Mouse (Mus musculus): ENCODE measurements around the gene Sema3a. TPM values are rescaled to one million over a fixed set of nuclear protein-coding genes. Genes with fewer than 3 reads are reported as not detected.
A peak's percentile ranks its signal among the peaks of the same experiment; 100 is the strongest.

Sema3a gene
- polyA plus RNA-seq, 1 experiment from 2014 or later: 24.7 TPM

GRCm38 (mm10) chr5:13126196-13126595 is 982 bp downstream of the Sema3a start:
- Histone ChIP-seq H3K4me3 (ENCODE audit: low read depth, low read length) (no peak overlapping the region), H3K4me1 (ENCODE audit: insufficient read depth, low read depth, low read length) (no peaks in the 10 kb centered on the region), H3K9ac (replicated peaks; ENCODE audit: low read depth) (no peak overlapping the region), H3K27me3 (replicated peaks; ENCODE audit: insufficient read depth, low read length) (no peaks in the 10 kb centered on the region), H3K9me3 (ENCODE audit: low read length) (no peaks in the 10 kb centered on the region), H3K27ac (ENCODE audit: low read length) (no peak overlapping the region), H3K4me2 (replicated peaks; ENCODE audit: low read depth, low read length) (no peak overlapping the region), H3K36me3 (ENCODE audit: insufficient read depth, low read length) (no peaks in the 10 kb centered on the region)
- ATAC-seq (no peak), DNase-seq (ENCODE audit: low spot score) (no peak)
- 53% methylated on average over 4 of the region's 4 CpGs for WGBS
- TF ChIP-seq EP300 (IDR thresholded peaks at IDR 0.05): no peak
- no peak for TF ChIP-seq CTCF (IDR thresholded peaks at IDR 0.05)

DNA sequence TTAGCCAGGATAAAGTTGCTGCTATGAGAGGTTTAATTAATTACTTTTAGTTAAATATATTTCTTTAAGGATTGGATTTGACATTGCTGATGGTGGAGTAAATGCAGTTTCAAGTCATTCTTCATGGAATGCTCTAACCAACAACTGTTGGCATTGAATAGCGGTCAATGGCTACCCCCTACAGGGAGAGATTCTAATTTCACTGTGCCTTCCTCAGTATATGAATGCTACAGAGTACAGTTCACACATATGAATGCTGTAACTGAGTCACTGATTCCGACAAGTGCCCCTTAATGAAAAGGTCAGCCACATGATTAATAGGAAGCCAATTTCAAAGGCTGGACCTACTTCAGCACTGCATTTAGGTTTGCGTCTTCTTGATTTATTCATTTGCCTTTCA is 1.9 kb downstream of the Sema3a start:
- ATAC-seq (no peak), DNase-seq (ENCODE audit: low spot score) (no peak)
- Histone ChIP-seq H3K9me3 (ENCODE audit: low read length) (no peaks in the 10 kb centered on the region), H3K27me3 (replicated peaks; ENCODE audit: insufficient read depth, low read length) (no peaks in the 10 kb centered on the region), H3K9ac (replicated peaks; ENCODE audit: low read depth) (no peak overlapping the region), H3K4me2 (replicated peaks; ENCODE audit: low read depth, low read length) (no peak overlapping the region), H3K4me1 (ENCODE audit: insufficient read depth, low read depth, low read length) (no peaks in the 10 kb centered on the region), H3K27ac (ENCODE audit: low read length) (no peak overlapping the region), H3K36me3 (ENCODE audit: insufficient read depth, low read length) (no peaks in the 10 kb centered on the region), H3K4me3 (ENCODE audit: low read depth, low read length) (no peak overlapping the region)
- WGBS: 86% methylated on average over 3 of the region's 3 CpGs
- TF ChIP-seq EP300 (IDR thresholded peaks at IDR 0.05): no peak
- peak; percentile 35 for TF ChIP-seq CTCF (IDR thresholded peaks at IDR 0.05)

GRCm38 (mm10) chr5:13144733-13145457 is 19.7 kb downstream of the Sema3a start:
- ATAC-seq (no peak), DNase-seq (ENCODE audit: low spot score) (no peak)
- no peaks in the 10 kb centered on the region for H3K27me3 ChIP-seq (replicated peaks; ENCODE audit: insufficient read depth, low read length)
- no peak overlapping the region for H3K4me3 ChIP-seq (ENCODE audit: low read depth, low read length)
- WGBS: 70% methylated on average over 7 of the region's 7 CpGs
- H3K4me1 ChIP-seq (ENCODE audit: insufficient read depth, low read depth, low read length): no peaks in the 10 kb centered on the region
- H3K9ac ChIP-seq (replicated peaks; ENCODE audit: low read depth): no peak overlapping the region
- no peaks in the 10 kb centered on the region for H3K9me3 ChIP-seq (ENCODE audit: low read length)
- TF ChIP-seq CTCF (IDR thresholded peaks at IDR 0.05): no peak
- TF ChIP-seq EP300 (IDR thresholded peaks at IDR 0.05): no peak
- no peak overlapping the region for H3K27ac ChIP-seq (ENCODE audit: low read length)
- no peaks in the 10 kb centered on the region for H3K36me3 ChIP-seq (ENCODE audit: insufficient read depth, low read length)
- H3K4me2 ChIP-seq (replicated peaks; ENCODE audit: low read depth, low read length): no peak overlapping the region

DNA sequence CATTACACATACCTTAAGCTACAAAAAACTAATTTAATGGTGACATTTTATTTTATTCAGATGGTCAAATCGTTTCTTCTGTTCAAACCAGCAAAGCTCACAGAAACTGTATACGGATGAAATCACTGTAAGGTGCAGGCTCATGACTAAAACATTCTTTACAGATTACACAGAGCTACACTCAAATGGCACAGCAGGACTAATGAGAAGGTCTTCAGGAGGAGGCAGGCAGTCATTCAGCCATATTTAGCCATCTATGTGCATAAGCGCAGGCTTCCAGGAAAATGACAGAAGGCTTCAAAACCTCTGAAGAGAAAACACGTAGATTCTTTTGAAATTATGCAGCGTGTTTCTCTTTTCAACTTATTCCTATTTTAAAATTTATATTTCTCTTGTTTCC is 24.7 kb downstream of the Sema3a start:
- DNase-seq (ENCODE audit: low spot score) (no peak), ATAC-seq (no peak)
- no peaks in the 10 kb centered on the region for H3K9me3 ChIP-seq (ENCODE audit: low read length)
- no peaks in the 10 kb centered on the region for H3K36me3 ChIP-seq (ENCODE audit: insufficient read depth, low read length)
- no peak overlapping the region for H3K4me2 ChIP-seq (replicated peaks; ENCODE audit: low read depth, low read length)
- H3K27me3 ChIP-seq (replicated peaks; ENCODE audit: insufficient read depth, low read length): no peaks in the 10 kb centered on the region
- H3K27ac ChIP-seq (ENCODE audit: low read length): no peak overlapping the region
- WGBS: 89% methylated on average over 5 of the region's 5 CpGs
- no peak for TF ChIP-seq EP300 (IDR thresholded peaks at IDR 0.05)
- no peak for TF ChIP-seq CTCF (IDR thresholded peaks at IDR 0.05)
- no peak overlapping the region for H3K9ac ChIP-seq (replicated peaks; ENCODE audit: low read depth)
- no peak overlapping the region for H3K4me3 ChIP-seq (ENCODE audit: low read depth, low read length)
- no peaks in the 10 kb centered on the region for H3K4me1 ChIP-seq (ENCODE audit: insufficient read depth, low read depth, low read length)

DNA sequence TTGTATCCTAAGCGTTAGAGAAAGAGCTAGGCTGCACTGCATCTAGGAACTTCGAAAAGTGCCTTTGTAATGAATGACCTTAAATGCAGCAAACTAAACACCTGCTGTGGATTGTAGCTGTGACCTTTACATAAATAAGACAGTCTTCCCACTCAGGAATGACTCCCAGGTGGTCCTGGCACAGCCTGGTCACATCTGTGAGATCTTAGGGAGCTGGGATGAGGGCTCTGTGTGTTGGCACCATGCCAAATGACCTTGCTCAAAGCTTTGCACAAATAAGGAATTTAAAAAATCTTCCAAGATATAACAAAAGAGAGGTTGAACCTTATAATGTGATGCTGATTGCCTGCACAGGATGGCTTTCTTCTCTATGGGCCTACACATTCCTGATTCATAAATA is 25.8 kb downstream of the Sema3a start:
- Histone ChIP-seq H3K4me2 (replicated peaks; ENCODE audit: low read depth, low read length) (no peak overlapping the region), H3K4me3 (ENCODE audit: low read depth, low read length) (no peak overlapping the region), H3K9ac (replicated peaks; ENCODE audit: low read depth) (no peak overlapping the region), H3K4me1 (ENCODE audit: insufficient read depth, low read depth, low read length) (no peaks in the 10 kb centered on the region), H3K27me3 (replicated peaks; ENCODE audit: insufficient read depth, low read length) (no peaks in the 10 kb centered on the region), H3K27ac (ENCODE audit: low read length) (no peak overlapping the region), H3K36me3 (ENCODE audit: insufficient read depth, low read length) (no peaks in the 10 kb centered on the region), H3K9me3 (ENCODE audit: low read length) (no peaks in the 10 kb centered on the region)
- DNase-seq (ENCODE audit: low spot score) (no peak), ATAC-seq (no peak)
- 55% methylated on average over 2 of the region's 2 CpGs for WGBS
- TF ChIP-seq EP300 (IDR thresholded peaks at IDR 0.05) (no peak), CTCF (IDR thresholded peaks at IDR 0.05) (no peak)

DNA sequence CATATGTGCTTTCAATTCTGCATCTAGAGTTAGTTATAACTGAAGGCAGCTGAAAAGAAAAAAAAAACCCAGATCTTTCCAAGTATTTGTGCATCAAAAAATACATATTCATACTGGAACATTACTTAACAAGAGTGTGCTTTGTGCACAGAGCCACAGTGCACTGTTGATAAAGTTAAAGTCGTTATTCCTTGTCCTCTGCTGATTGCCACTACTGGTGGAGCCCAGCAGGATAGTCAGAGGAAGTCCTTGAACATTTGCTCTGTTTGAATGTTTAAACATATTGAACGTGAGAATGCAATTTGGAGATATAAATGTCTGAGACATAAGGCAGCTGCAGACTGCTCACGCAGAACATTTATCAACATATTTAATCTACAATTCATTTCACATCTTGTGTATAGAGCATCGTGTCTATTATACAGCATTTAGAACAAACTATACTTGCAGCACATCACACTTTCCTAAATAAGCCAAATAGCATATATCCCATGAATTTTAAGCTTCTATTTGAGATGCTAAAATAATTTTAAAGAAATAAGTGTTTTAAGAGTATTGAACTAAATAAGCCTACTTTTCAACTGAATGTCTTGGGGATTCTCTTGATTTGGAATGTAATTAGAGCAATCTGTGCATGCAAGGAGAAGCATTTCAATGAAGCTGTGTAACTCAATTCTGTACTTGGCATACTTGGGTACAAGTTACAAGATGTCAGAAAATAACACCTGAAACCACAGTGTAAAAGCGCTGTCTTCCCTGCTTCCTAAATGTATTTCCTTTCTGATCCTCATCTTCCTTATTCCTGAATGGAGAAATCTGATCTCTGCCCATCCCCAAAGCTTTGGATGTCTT is 32.8 kb downstream of the Sema3a start:
- Histone ChIP-seq H3K27ac (ENCODE audit: low read length) (no peak overlapping the region), H3K4me1 (ENCODE audit: insufficient read depth, low read depth, low read length) (no peaks in the 10 kb centered on the region), H3K36me3 (ENCODE audit: insufficient read depth, low read length) (no peaks in the 10 kb centered on the region), H3K9ac (replicated peaks; ENCODE audit: low read depth) (no peak overlapping the region), H3K4me3 (ENCODE audit: low read depth, low read length) (no peak overlapping the region), H3K4me2 (replicated peaks; ENCODE audit: low read depth, low read length) (no peak overlapping the region), H3K9me3 (ENCODE audit: low read length) (no peaks in the 10 kb centered on the region), H3K27me3 (replicated peaks; ENCODE audit: insufficient read depth, low read length) (no peaks in the 10 kb centered on the region)
- DNase-seq (ENCODE audit: low spot score): no peak
- no peak for ATAC-seq
- TF ChIP-seq EP300 (IDR thresholded peaks at IDR 0.05) (no peak), CTCF (IDR thresholded peaks at IDR 0.05) (no peak)
- 44% methylated on average over 5 of the region's 5 CpGs for WGBS

Measured in lung, postnatal 0 days (tissue).